ENCODE assay signal across 7 mouse cellular contexts in genomic region chr4:43875160-43875918, GRCm38 (mm10). TPM values are rescaled to one million over a fixed set of nuclear protein-coding genes. Genes with fewer than 3 reads are reported as not detected.
DNase-seq lines count a peak whose midpoint lies in the region; ATAC-seq and TF ChIP-seq lines count a peak whose summit lies in the region.

Gene Reck, plus strand, starts transcription at chr4:43875530.

- no peak for TF ChIP-seq CTCF in intestine, postnatal 0 days (IDR thresholded peaks at IDR 0.05; ENCODE audit: low read depth)

- peak within 1 kb of the TSS; percentile 71 for H3K9ac ChIP-seq in intestine, postnatal 0 days (ENCODE audit: low read depth, low read length)
- H3K9ac ChIP-seq in midbrain, embryonic 12.5 days (replicated peaks) = peak within 1 kb of the TSS; percentile 86

- DNase-seq in adrenal gland, postnatal 10 days = peak; percentile 93
- DNase-seq in embryonic facial prominence, embryonic 10.5 days (ENCODE audit: low spot score) = peak; percentile 97
- DNase-seq in limb, embryonic 10.5 days (ENCODE audit: low spot score) = peak; percentile 98
- peak; percentile 34 for DNase-seq in spleen, adult 12 weeks (ENCODE audit: low spot score)

- no peaks in the 10 kb centered on the region for H3K27me3 ChIP-seq in embryonic facial prominence, embryonic 10.5 days (replicated peaks; ENCODE audit: low read depth, poor library complexity, severe bottlenecking)
- no peaks in the 10 kb centered on the region for H3K27me3 ChIP-seq in intestine, postnatal 0 days (replicated peaks; ENCODE audit: control insufficient read depth, insufficient read depth, low read length)
- no peaks in the 10 kb centered on the region for H3K27me3 ChIP-seq in limb, embryonic 10.5 days (ENCODE audit: low read depth, poor library complexity, severe bottlenecking)
- 0 out of 2 replicates have a peak, but pooled peaks cover 3% of the 10 kb centered on the region for H3K27me3 ChIP-seq in midbrain, embryonic 12.5 days

- H3K9me3 ChIP-seq in embryonic facial prominence, embryonic 10.5 days = no peaks in the 10 kb centered on the region
- H3K9me3 ChIP-seq in intestine, postnatal 0 days (ENCODE audit: control insufficient read depth) = no peaks in the 10 kb centered on the region
- H3K9me3 ChIP-seq in limb, embryonic 10.5 days (replicated peaks) = no peaks in the 10 kb centered on the region
- H3K9me3 ChIP-seq in midbrain, embryonic 12.5 days = no peaks in the 10 kb centered on the region

- H3K27ac ChIP-seq in embryonic facial prominence, embryonic 10.5 days (replicated peaks) = peak within 1 kb of the TSS; percentile 97
- H3K27ac ChIP-seq in intestine, postnatal 0 days (ENCODE audit: low read depth, low read length) = no peak within 1 kb of the TSS; the same call in 1 of the 2 replicates
- H3K27ac ChIP-seq in limb, embryonic 10.5 days = peak within 1 kb of the TSS; percentile 97
- H3K27ac ChIP-seq in midbrain, embryonic 12.5 days (replicated peaks) = peak within 1 kb of the TSS; percentile 74

- under 1% methylated on average over 73 of the region's 73 CpGs for WGBS in embryonic facial prominence, embryonic 10.5 days
- WGBS in intestine, postnatal 0 days = under 1% methylated on average over 73 of the region's 73 CpGs
- 2% methylated on average over 73 of the region's 73 CpGs for WGBS in limb, embryonic 10.5 days
- WGBS in midbrain, embryonic 12.5 days = under 1% methylated on average over 59 of the region's 73 CpGs

- H3K4me2 ChIP-seq in intestine, postnatal 0 days (replicated peaks; ENCODE audit: low read depth) = peak within 1 kb of the TSS; percentile 96
- H3K4me2 ChIP-seq in midbrain, embryonic 12.5 days (replicated peaks) = peak within 1 kb of the TSS; percentile 95

- H3K4me1 ChIP-seq in embryonic facial prominence, embryonic 10.5 days = peaks cover 47% of the 10 kb centered on the region
- 0 out of 2 replicates have a peak, but pooled peaks cover 5% of the 10 kb centered on the region for H3K4me1 ChIP-seq in intestine, postnatal 0 days (replicated peaks; ENCODE audit: control insufficient read depth, insufficient read depth, low read length)
- peaks cover 41% of the 10 kb centered on the region for H3K4me1 ChIP-seq in limb, embryonic 10.5 days
- H3K4me1 ChIP-seq in midbrain, embryonic 12.5 days = peaks cover 22% of the 10 kb centered on the region

- ATAC-seq in granulocyte monocyte progenitor cell, adult 5-6 weeks (replicated peaks; ENCODE audit: poor library complexity, severe bottlenecking) = peak; percentile 86
- ATAC-seq in intestine, postnatal 0 days = peak; percentile 84
- peak; percentile 97 for ATAC-seq in midbrain, embryonic 12.5 days (ENCODE audit: low FRiP score, low read depth)

- no peaks in the 10 kb centered on the region for H3K36me3 ChIP-seq in embryonic facial prominence, embryonic 10.5 days (replicated peaks)
- no peaks in the 10 kb centered on the region for H3K36me3 ChIP-seq in intestine, postnatal 0 days (ENCODE audit: control insufficient read depth, insufficient read depth)
- no peaks in the 10 kb centered on the region for H3K36me3 ChIP-seq in limb, embryonic 10.5 days
- no peaks in the 10 kb centered on the region for H3K36me3 ChIP-seq in midbrain, embryonic 12.5 days

- peak within 1 kb of the TSS; percentile 79 for H3K4me3 ChIP-seq in embryonic facial prominence, embryonic 10.5 days
- peak within 1 kb of the TSS; percentile 89 for H3K4me3 ChIP-seq in intestine, postnatal 0 days (ENCODE audit: low read depth, low read length)
- peak within 1 kb of the TSS; percentile 81 for H3K4me3 ChIP-seq in limb, embryonic 10.5 days
- H3K4me3 ChIP-seq in midbrain, embryonic 12.5 days = peak within 1 kb of the TSS; percentile 94

RNA-seq across cellular contexts. Expression of gene Reck, which starts in this region (rescaled TPM):
- 10 to 100 TPM; 17.1 to 18.1 TPM for total RNA-seq in adrenal gland, postnatal 10 days (2021)
- 17.4 and 19.3 TPM in 2 replicates for polyA plus RNA-seq in embryonic facial prominence, embryonic 10.5 days (2016; fragmentation: Nextera tagmentation; extraction: Ambion mirVana)
- 1.3 and 5.5 TPM in 2 replicates for total RNA-seq in granulocyte monocyte progenitor cell, adult 5-6 weeks (2014; fragmentation: Nextera tagmentation)
- total RNA-seq in granulocyte monocyte progenitor cell, adult 5-6 weeks (2017) = 0.22 and 1.4 TPM in 2 replicates
- polyA plus RNA-seq in intestine, postnatal 0 days (2015; fragmentation: Nextera tagmentation; extraction: Ambion mirVana) = 5.7 and 5.9 TPM in 2 replicates
- polyA plus RNA-seq in limb, embryonic 10.5 days (2016; fragmentation: Nextera tagmentation; extraction: Ambion mirVana) = 20.2 and 22.9 TPM in 2 replicates
- polyA plus RNA-seq in midbrain, embryonic 12.5 days (2016; fragmentation: Nextera tagmentation; extraction: Ambion mirVana) = 12.0 and 15.1 TPM in 2 replicates

Comparison
In these comparisons a context has a peak if more than half of its experiments do, and no peak if none do; other contexts are left out.
1. DNase-seq: peak in every context shown above with its lines; median percentile 98 in limb, embryonic 10.5 days; 97 in embryonic facial prominence, embryonic 10.5 days; 93 in adrenal gland, postnatal 10 days; 34 in spleen, adult 12 weeks.